Mouse (Mus musculus): ENCODE measurements around the gene 4933427D14Rik. TPM values are rescaled to one million over a fixed set of nuclear protein-coding genes. Genes with fewer than 3 reads are reported as not detected.
A peak's percentile ranks its signal among the peaks of the same experiment; 100 is the strongest.

Gene 4933427D14Rik
- polyA plus RNA-seq, 1 experiment from 2014 or later: 14.5 TPM

DNA sequence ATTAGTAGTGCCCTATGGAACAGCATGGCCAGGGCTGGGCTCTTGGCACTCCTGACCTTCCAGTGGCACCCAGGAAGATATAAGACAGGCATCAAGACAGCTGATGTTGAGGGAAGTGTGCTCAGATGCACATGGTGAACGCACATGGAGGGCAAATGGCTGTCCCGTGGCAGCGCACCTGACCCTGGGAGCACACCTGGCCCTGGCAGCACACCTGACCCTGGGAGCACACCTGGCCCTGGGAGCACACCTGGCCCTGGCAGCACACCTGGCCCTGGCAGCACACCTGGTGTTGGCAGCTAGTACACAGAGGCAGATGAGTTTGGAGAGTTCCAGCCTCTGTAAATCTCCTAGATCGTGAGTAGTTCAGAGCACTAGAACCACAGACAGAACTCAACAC is 21.3 kb upstream of the 4933427D14Rik start:
- 91% methylated on average over 4 of the region's 4 CpGs for WGBS
- Histone ChIP-seq H3K4me1 (ENCODE audit: control insufficient read depth, insufficient read depth, low read length) (peaks cover 3% of the 10 kb centered on the region; the same call in 1 of the 2 replicates), H3K36me3 (ENCODE audit: control insufficient read depth, insufficient read depth, low read length) (no peaks in the 10 kb centered on the region), H3K27me3 (ENCODE audit: control insufficient read depth, insufficient read depth, low read length) (no peaks in the 10 kb centered on the region), H3K4me2 (ENCODE audit: low read depth) (no peak overlapping the region), H3K9ac (ENCODE audit: low read length) (no peak overlapping the region), H3K27ac (ENCODE audit: low read depth, low read length) (no peak overlapping the region), H3K9me3 (ENCODE audit: control insufficient read depth, low read length) (no peaks in the 10 kb centered on the region), H3K4me3 (ENCODE audit: low read depth, low read length) (no peak overlapping the region)
- ATAC-seq (ENCODE audit: insufficient read depth, low FRiP score, low TSS enrichment): no peak
- DNase-seq (ENCODE audit: low spot score): no peak

- 75% methylated on average over 6 of the region's 6 CpGs for WGBS
- H3K4me1 ChIP-seq (ENCODE audit: control insufficient read depth, insufficient read depth, low read length): peaks cover 3% of the 10 kb centered on the region; the same call in 1 of the 2 replicates
- H3K9ac ChIP-seq (ENCODE audit: low read length): no peak overlapping the region
- no peaks in the 10 kb centered on the region for H3K27me3 ChIP-seq (ENCODE audit: control insufficient read depth, insufficient read depth, low read length)
- H3K4me2 ChIP-seq (ENCODE audit: low read depth): no peak overlapping the region
- no peaks in the 10 kb centered on the region for H3K36me3 ChIP-seq (ENCODE audit: control insufficient read depth, insufficient read depth, low read length)
- ATAC-seq (ENCODE audit: insufficient read depth, low FRiP score, low TSS enrichment) (no peak), DNase-seq (ENCODE audit: low spot score) (no peak)
- H3K27ac ChIP-seq (ENCODE audit: low read depth, low read length): no peak overlapping the region
- H3K4me3 ChIP-seq (ENCODE audit: low read depth, low read length): no peak overlapping the region
- no peaks in the 10 kb centered on the region for H3K9me3 ChIP-seq (ENCODE audit: control insufficient read depth, low read length)
These were observed 19.6 kb upstream of the 4933427D14Rik start for GRCm38 (mm10) chr11:72226901-72227300.

DNA sequence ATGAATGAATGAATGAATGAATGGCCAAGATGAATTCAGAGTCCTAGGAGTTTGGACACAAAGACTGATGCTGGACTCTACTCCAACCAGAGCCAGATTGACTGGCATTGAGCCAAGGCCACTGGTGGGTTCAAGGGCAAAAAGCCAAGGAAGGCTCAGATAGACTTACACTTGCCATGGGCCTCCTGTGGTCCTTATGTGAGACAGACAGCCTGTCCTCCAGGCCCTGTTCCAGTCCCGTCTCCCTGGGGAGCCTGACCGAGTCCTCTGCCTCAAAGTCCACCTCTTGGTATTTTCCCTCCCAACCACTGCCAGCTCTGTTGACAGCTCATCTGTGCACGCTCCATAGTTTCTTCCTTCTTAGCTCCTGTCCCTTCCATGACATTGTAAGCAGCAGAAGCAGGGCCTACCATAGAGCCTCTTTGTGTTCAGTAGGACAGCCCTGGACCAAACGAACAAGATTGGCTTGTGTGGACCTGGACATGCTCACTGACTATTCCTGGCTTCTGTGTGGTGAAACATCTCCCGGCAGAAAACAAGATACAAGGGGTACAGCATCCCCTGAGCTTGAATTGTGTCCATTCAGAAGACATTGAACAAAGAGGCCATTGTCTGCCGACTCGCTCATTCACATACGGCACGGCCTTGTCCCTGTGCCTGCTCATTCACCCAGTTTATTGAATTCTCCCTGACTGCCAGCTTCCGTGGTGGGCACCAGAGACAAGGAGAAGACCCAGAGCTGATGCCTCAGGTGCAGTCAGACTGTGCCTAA is 18.9 kb upstream of the 4933427D14Rik start:
- Histone ChIP-seq H3K4me3 (ENCODE audit: low read depth, low read length) (no peak overlapping the region), H3K27me3 (ENCODE audit: control insufficient read depth, insufficient read depth, low read length) (no peaks in the 10 kb centered on the region), H3K9ac (ENCODE audit: low read length) (no peak overlapping the region), H3K27ac (ENCODE audit: low read depth, low read length) (no peak overlapping the region), H3K4me1 (ENCODE audit: control insufficient read depth, insufficient read depth, low read length) (peaks cover 3% of the 10 kb centered on the region; the same call in 1 of the 2 replicates), H3K9me3 (ENCODE audit: control insufficient read depth, low read length) (no peaks in the 10 kb centered on the region), H3K4me2 (ENCODE audit: low read depth) (no peak overlapping the region), H3K36me3 (ENCODE audit: control insufficient read depth, insufficient read depth, low read length) (no peaks in the 10 kb centered on the region)
- DNase-seq (ENCODE audit: low spot score) (peak; percentile 23), ATAC-seq (ENCODE audit: insufficient read depth, low FRiP score, low TSS enrichment) (no peak)
- 51% methylated on average over 10 of the region's 10 CpGs for WGBS

DNA sequence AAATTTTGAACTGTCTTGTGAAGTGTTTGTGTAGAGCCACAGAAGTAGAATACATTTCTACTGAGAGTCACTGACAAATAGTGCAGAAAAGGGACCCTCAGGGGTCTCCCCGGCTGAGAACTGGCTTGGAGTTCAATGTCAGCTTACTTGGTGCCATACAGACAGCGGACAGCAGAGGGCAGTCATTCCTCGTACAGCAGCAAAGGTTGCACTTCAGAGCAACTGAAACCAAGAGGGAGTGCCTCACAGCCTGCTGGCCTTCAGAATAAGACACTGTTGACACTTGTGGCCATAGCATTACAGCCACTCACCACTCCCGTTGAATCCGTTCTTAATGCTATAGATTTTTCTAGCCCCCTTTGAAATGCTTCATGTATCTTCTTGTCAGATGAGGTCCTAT is 17.6 kb upstream of the 4933427D14Rik start:
- Histone ChIP-seq H3K27ac (ENCODE audit: low read depth, low read length) (no peak overlapping the region), H3K36me3 (ENCODE audit: control insufficient read depth, insufficient read depth, low read length) (no peaks in the 10 kb centered on the region), H3K4me1 (ENCODE audit: control insufficient read depth, insufficient read depth, low read length) (peaks cover 3% of the 10 kb centered on the region; the same call in 1 of the 2 replicates), H3K9ac (ENCODE audit: low read length) (no peak overlapping the region), H3K4me2 (ENCODE audit: low read depth) (no peak overlapping the region), H3K27me3 (ENCODE audit: control insufficient read depth, insufficient read depth, low read length) (no peaks in the 10 kb centered on the region), H3K4me3 (ENCODE audit: low read depth, low read length) (no peak overlapping the region), H3K9me3 (ENCODE audit: control insufficient read depth, low read length) (no peaks in the 10 kb centered on the region)
- peak; percentile 82 for DNase-seq (ENCODE audit: low spot score)
- no peak for ATAC-seq (ENCODE audit: insufficient read depth, low FRiP score, low TSS enrichment)
- WGBS: 19% methylated on average over 5 of the region's 5 CpGs

DNA sequence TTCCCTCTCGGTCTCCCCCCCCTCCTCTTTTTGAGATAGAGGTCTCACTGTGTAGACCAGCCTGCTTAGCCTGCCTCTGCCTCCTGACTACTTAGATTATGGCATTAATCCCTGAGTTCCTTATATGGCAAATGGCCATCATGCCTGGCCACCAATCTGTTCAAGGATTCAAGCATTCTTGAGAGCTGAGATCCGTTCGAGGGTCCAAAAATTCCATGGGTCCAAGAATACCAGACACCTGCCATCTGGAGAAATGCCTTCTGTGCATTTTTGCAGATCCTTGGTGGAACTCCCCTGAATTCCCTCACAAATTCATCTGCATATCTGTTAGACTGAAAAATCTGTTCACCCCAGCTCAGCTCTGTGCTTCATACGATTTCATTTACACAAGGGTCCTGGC is 16.2 kb upstream of the 4933427D14Rik start:
- Histone ChIP-seq H3K4me2 (ENCODE audit: low read depth) (no peak overlapping the region), H3K4me1 (ENCODE audit: control insufficient read depth, insufficient read depth, low read length) (peaks cover 3% of the 10 kb centered on the region; the same call in 1 of the 2 replicates), H3K4me3 (ENCODE audit: low read depth, low read length) (no peak overlapping the region), H3K9me3 (ENCODE audit: control insufficient read depth, low read length) (no peaks in the 10 kb centered on the region), H3K36me3 (ENCODE audit: control insufficient read depth, insufficient read depth, low read length) (no peaks in the 10 kb centered on the region), H3K9ac (ENCODE audit: low read length) (no peak overlapping the region), H3K27ac (ENCODE audit: low read depth, low read length) (no peak overlapping the region), H3K27me3 (ENCODE audit: control insufficient read depth, insufficient read depth, low read length) (no peaks in the 10 kb centered on the region)
- 82% methylated on average over 4 of the region's 4 CpGs for WGBS
- DNase-seq (ENCODE audit: low spot score): no peak
- ATAC-seq (ENCODE audit: insufficient read depth, low FRiP score, low TSS enrichment): no peak

DNA sequence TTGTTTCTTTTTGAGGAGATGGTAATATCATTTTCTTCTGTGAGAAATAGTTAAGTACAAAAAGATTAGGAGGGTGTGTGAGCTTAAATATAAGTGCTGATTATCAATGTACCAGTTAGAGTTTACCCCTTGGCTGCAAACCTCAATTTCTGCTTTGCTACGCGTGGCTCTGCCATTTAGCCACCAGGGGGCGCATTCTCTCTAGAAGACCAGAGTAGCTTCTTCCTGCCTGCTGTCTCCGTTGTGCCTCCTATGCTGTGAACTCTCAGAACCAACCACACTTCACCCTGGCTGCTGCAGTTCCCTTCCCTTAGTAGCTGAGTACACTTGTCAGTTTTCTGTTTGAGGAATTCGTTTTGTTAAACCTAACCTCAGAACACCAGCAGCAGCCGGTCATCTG is 14.0 kb upstream of the 4933427D14Rik start:
- no peaks in the 10 kb centered on the region for H3K36me3 ChIP-seq (ENCODE audit: control insufficient read depth, insufficient read depth, low read length)
- no peak overlapping the region for H3K9ac ChIP-seq (ENCODE audit: low read length)
- H3K27me3 ChIP-seq (ENCODE audit: control insufficient read depth, insufficient read depth, low read length): no peaks in the 10 kb centered on the region
- H3K4me3 ChIP-seq (ENCODE audit: low read depth, low read length): no peak overlapping the region
- no peak overlapping the region for H3K27ac ChIP-seq (ENCODE audit: low read depth, low read length)
- peak; percentile 69 for DNase-seq (ENCODE audit: low spot score)
- peaks cover 3% of the 10 kb centered on the region; the same call in 1 of the 2 replicates for H3K4me1 ChIP-seq (ENCODE audit: control insufficient read depth, insufficient read depth, low read length)
- H3K9me3 ChIP-seq (ENCODE audit: control insufficient read depth, low read length): no peaks in the 10 kb centered on the region
- no peak overlapping the region for H3K4me2 ChIP-seq (ENCODE audit: low read depth)
- no peak for ATAC-seq (ENCODE audit: insufficient read depth, low FRiP score, low TSS enrichment)
- 15% methylated on average over 6 of the region's 6 CpGs for WGBS

DNA sequence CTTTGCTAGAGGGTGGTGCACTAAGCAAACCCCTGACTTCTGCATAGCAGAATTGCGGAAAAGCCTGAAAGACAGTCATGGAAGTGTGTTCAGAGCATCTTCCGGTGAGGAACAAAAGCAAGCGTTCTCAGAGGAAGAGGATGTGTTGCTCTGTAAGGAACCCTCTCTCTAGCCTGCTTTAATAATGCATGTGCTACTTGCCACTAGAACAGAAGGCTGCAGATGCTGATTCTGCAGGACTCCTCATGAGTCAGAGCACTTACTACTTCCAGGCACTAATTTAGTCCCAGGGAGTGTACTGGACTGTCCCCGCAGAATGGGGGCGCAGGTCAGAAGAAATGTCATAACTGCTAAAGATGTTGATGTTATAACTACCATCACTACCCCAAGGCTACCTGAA is 9.9 kb upstream of the 4933427D14Rik start:
- no peak overlapping the region for H3K4me2 ChIP-seq (ENCODE audit: low read depth)
- H3K4me3 ChIP-seq (ENCODE audit: low read depth, low read length): no peak overlapping the region
- no peaks in the 10 kb centered on the region for H3K36me3 ChIP-seq (ENCODE audit: control insufficient read depth, insufficient read depth, low read length)
- 87% methylated on average over 5 of the region's 5 CpGs for WGBS
- 0 out of 2 replicates have a peak, but pooled peaks cover 3% of the 10 kb centered on the region for H3K4me1 ChIP-seq (ENCODE audit: control insufficient read depth, insufficient read depth, low read length)
- no peak overlapping the region for H3K27ac ChIP-seq (ENCODE audit: low read depth, low read length)
- no peak for DNase-seq (ENCODE audit: low spot score)
- no peak overlapping the region for H3K9ac ChIP-seq (ENCODE audit: low read length)
- no peaks in the 10 kb centered on the region for H3K9me3 ChIP-seq (ENCODE audit: control insufficient read depth, low read length)
- no peaks in the 10 kb centered on the region for H3K27me3 ChIP-seq (ENCODE audit: control insufficient read depth, insufficient read depth, low read length)
- ATAC-seq (ENCODE audit: insufficient read depth, low FRiP score, low TSS enrichment): no peak

DNA sequence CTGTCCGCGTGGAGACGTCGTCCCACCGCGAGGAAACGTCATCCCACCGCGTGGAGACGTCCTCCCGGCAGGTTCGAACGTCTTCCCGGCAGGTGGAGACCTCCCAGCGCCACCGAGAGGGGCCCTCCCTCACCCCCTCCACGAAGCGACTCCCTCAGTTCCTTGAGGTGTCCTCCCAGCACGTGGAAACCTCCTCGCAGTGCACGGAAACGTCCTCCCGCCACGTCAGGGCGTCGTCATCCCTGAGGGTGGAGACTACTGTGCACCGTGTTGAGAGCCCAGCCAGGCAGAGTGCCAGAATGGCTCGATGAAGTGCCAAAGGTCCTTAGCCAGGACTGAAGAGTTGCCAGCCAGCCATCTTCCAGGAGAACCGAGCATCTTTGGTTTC is 8.1 kb upstream of the 4933427D14Rik start, which contains the start of gene Med31:
Gene Med31, minus strand, starts transcription at position 183 of the 388 bp plus-strand sequence.
- Histone ChIP-seq H3K9ac (ENCODE audit: low read length) (peak within 1 kb of the TSS; percentile 72), H3K4me3 (ENCODE audit: low read depth, low read length) (peak within 1 kb of the TSS; percentile 85), H3K27me3 (ENCODE audit: control insufficient read depth, insufficient read depth, low read length) (no peaks in the 10 kb centered on the region), H3K36me3 (ENCODE audit: control insufficient read depth, insufficient read depth, low read length) (0 out of 2 replicates have a peak, but pooled peaks cover 2% of the 10 kb centered on the region), H3K4me2 (ENCODE audit: low read depth) (peak within 1 kb of the TSS; percentile 97), H3K27ac (ENCODE audit: low read depth, low read length) (peak within 1 kb of the TSS; percentile 4), H3K4me1 (ENCODE audit: control insufficient read depth, insufficient read depth, low read length) (0 out of 2 replicates have a peak, but pooled peaks cover 3% of the 10 kb centered on the region), H3K9me3 (ENCODE audit: control insufficient read depth, low read length) (no peaks in the 10 kb centered on the region)
- 4% methylated on average over 29 of the region's 29 CpGs for WGBS
- peak; percentile 71 for ATAC-seq (ENCODE audit: insufficient read depth, low FRiP score, low TSS enrichment)
- peak; percentile 59 for DNase-seq (ENCODE audit: low spot score)

All from neural tube, embryonic 11.5 days (tissue).